Mouse (Mus musculus) right cerebral cortex, postnatal 14 days (tissue): ENCODE measurements around the gene Gm5142.
A peak's percentile ranks its signal among the peaks of the same experiment; 100 is the strongest.

Experiments
- DNase-seq: peaks from one replicate; pipeline ENCODE4 v3.0.0; 2022

The Gm5142 gene

DNA sequence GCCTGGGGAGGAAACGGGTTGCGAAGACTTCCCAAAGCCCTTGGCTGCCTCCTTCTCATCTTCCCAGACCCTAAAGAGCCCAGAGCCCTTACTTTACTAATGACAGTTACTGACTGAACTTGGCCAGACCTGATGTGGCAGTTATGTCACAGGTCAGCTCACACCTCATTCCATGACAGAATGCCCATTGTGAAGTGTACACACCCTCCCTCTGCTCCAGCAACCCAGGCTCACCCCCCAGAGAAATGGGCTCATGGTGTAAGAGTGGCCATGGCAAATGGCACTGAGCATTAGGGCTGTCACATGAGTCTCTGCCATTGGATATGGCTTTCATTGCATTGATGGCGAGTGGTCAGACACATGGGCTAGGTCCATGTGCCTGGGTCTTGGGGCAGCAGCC, at the start of gene Gm5142:
TSS of gene Gm5142 (minus strand) at position 101 of the 400 bp plus-strand sequence.
- no peak for DNase-seq

DNA sequence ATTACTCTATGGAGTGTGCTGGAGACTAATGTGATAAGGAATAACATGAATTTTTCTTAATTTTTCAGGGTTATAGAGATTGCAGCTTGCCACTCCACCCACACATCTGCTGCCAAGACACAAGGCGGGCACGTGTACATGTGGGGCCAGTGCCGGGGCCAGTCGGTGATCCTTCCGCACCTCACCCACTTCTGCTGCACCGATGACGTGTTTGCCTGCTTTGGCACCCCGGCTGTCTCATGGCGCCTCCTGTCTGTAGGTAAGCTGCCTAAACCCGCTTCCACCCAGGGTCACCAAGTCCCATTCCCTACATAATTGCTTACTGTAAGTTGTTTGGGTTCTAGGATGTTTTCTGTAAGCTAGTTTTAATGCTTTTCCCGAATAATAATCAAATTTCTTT, 47.7 kb upstream of the Gm5142 start:
- DNase-seq = no peak

DNA sequence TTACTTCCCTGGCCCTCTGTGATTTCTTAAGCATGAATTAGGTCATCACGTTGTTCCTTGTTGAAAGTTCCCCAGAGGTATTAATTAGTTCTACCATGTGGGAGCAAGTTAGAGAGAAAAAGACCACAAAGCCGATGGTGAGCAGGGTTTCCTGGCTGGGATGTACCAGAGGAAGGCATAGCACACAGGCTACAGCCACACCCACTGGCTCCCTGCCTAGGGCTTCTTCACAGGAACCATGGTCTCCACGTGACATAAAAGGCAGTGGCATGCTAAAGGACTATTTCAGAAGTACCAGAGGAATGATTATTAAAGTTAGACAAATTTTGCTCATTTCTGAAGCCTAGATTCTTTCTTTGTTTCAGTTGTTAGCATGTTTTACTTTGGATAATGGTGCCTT, 40.7 kb upstream of the Gm5142 start:
- DNase-seq = no peak

DNA sequence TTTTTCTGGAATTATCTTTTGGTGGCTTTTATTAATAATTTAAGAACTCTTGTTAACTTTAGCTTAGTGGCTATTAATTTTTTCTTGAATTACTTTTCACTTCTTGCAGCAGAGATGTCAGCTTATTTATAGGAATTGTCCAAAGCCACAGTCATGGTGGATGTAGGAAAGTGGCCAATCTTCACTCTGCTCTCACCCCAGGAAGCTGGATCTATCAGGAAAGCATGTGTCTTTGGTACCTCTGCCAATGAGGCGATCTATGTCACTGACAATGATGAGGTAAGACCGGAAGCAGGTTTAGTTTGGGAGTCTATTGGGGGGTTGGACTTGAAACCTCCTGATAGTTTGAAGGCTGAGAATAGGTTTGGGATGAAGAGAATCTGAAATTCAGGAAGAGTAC, 31.3 kb upstream of the Gm5142 start:
- DNase-seq = no peak

DNA sequence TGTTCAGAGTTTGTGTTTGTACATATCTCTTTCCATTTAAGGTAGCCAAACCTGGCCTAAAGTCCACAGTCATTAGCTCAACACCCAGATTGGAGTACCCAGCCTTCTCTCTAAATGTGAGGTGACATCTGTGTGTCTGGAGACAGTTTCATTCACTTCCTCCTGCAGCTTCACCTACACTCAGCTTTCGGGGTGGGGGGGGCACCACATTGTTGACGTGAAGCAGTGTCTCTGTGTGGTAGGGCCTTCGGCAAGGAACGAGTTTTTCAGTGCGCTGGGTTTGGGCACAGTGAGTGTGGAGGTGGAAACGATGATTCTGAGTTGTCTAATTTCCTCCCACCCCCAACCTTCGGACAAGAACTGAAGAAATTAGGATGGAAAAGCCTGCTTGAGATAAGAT, 30.5 kb upstream of the Gm5142 start:
- DNase-seq = no peak

DNA sequence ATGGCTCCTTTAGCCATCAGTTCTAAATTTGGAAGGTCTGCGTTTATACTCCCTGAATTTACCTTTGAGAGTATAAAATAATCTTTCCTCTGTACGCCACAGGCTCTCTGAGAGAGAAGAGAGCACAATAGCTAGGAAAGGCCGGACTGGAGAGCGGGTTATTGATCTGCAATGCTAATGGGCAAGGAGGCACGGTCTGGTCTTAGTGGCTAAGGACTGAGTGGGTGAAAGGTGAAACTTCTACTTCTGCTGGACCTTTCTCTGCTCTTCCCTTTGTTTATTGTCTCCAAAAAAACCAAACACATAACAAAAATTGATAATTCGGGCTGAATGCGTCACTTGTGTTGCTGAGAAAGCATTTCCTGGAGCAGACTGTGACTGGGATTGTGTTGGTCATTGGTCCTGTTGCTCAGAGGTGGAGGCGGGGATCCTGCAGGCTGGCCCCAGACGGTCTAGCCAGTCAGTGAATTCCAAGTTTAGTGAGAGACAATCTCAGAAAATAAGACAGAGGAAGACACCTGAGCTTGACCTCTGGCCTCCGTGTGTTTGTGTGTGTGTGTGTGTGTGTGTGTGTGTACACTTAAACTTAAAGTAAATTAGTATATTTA, 27.5 kb upstream of the Gm5142 start:
- no peak for DNase-seq

DNA sequence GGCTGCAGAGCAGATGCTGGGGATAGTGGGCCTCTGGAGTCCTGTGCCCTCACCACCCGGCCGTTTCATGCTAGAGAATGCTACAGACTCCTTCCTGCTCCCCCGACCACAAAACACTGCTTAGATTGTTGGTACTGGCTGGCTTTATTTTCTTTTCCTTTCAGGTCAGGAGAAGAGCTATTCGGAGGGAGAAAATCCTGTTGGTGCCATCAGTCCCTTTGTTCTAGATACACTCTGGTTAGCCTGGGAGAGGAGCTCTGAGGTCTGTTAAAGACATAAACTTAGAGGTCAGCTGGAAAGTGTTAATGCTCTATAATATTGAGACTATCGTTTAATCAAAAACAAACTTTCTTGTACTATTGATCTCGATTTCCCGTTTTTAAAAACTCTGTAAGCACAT, 26.9 kb upstream of the Gm5142 start:
- DNase-seq = no peak

DNA sequence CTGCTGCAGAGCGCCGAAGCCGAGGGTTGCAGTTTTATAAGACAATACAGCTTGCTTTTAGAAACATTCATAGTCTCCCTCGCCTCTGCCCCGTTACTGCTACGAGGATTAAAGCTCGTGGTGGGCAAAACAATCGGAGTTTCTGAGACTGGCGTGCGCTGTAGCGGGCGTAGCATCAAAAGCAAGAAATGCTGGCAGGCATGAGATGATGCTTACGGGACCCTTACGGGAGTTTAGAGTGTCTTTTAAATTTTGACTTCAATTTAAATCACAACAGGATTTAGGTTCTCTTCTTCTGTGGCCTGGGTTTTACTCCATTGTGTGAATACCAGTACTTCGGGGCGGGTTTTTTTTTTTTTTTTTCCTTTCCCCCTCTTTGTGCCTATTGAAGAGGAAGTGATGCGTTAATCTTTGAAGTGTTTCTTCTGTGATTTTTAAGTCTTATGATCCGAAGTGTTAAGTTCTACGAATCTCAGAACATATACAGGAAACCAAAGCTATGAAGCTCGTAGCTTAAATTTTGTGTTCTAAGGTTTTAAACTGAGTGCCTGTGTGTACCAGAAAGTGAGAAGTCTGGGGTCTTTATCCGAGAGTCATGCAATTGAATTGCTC, 23.2 kb upstream of the Gm5142 start:
- no peak for DNase-seq

DNA sequence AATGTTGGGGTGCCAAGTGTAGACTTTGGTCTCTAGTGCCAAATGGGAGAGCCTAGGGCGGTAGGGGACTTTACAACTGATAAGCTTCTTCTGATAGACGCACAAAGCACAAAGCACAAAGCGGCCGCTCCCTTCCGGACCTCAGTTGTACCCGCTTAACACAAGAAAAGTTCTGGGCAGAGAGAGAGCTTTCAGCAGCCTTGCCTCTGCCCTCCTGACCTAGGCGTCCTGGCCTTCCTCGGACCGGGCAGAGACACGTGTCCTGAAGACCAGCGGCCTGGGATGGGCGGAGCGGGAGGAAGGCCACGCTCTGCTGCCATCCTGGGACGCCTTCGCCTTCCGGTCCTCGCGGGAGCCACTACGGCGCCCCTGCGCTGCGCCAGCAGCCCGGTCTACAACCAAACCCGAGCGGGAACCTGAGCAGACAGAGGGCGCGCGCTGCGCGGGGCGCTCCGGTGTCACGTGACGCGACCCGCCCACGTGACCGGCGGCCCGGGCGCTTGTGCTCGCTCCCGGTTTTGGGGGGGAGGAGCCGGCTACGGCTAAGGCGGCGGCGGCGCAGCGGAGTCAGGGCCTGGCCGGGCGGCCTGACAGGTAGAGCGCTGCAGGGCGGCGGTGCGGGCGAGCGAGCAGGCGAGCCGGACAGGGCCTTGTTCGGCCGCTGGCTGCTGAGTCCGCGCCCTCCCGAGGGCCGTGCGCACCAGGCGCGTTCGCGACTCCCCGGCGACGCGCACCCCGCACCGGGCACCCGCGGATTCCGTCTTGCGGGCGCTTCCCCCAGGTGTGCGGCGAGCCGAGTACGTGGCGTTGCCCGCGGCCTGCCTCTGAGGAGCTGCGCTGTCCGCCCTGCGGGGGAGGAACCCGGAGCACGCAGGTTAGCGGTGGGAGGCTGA, 22.4 kb upstream of the Gm5142 start, which contains the start of gene Rcbtb1:
TSS of gene Rcbtb1 (plus strand) at position 499 of the 893 bp plus-strand sequence.
- peak; percentile 89 for DNase-seq

DNA sequence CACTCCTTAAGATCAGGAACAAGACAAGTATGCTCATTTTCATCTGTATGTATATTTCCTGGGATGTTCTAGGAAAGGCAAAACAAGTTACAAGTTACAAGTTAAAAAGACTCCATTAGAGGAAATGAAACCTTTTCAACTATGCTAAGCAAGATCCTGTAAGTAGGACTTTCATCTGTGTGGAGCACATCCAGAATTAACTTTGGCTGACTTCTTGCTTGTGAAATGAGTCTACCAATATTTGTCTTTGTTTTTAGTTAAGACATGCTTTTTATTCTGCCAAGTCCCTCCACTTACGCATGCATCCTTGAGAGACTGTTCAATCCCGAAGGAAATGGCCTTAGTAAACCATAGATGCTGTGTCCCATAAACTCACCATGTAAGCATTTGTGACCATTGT, 7.6 kb upstream of the Gm5142 start:
- no peak for DNase-seq

DNA sequence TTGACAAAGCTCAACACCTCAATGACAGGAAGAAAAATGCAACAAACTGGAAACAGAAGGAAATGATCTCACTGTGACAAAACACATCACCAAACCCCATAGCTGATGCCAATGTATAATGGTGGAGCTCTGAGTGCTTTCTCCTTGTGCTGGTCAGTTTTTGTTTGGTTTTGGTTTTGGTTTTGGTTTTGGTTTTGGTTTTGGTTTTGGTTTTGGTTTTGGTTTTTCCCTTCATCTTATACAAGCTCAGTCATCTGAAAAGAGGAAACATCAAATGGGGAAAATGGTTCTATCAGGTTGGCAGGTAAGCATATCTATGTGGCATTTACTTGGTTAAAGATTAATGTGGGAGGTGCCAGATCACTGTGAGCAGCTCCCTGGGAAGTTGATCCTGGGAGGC, 7.0 kb upstream of the Gm5142 start:
- no peak for DNase-seq

DNA sequence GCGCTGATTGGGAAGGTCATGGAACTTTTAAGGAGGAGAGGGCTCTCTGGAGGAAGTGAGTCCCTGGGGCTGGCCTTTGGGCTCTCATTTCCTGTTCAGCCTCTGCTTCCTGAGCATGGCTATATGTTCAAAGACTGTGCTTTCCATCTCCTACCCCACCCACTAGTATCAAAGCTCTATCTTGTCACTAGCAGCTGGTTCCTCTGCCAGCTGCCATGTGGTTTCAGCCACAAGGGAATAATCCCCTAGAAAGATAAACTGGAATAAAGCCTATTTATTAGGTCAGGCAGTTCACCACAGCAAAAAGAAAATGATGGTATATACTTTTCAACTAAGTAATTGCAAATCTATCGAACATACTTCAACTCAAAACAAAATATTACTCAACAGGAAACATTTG, 4.2 kb upstream of the Gm5142 start:
- no peak for DNase-seq

DNA sequence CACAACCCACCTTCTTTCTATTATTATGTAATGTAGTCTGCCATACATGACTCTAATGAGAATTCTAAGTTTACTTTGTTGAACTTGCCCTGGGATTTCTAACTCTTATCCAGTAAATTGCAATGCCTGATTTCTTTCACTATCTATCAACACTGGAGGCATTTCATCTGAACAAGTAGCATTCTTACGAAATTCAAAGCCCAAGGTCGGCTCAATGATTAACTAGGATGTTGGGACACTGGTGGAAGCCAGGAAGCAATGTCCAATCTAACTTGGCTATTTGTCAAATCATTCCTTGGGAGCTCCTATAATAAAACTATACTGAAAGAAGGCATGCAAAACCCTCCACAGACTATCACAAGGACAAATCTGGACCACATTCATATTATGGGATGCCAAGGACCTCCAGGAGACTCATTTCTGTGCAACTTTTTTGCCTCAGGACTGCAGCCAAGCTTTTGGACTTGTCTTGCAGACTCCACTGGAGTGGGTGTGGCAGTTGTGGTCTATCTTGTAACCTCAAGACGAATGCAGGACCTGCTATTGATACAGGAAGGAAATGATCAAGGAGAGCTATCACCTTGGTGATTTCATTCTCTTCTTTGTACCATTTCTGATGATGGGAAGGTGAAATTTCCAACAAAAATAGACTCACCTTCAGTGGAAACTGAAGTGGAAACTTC, 21.4 kb downstream of the Gm5142 start:
- DNase-seq = no peak

DNA sequence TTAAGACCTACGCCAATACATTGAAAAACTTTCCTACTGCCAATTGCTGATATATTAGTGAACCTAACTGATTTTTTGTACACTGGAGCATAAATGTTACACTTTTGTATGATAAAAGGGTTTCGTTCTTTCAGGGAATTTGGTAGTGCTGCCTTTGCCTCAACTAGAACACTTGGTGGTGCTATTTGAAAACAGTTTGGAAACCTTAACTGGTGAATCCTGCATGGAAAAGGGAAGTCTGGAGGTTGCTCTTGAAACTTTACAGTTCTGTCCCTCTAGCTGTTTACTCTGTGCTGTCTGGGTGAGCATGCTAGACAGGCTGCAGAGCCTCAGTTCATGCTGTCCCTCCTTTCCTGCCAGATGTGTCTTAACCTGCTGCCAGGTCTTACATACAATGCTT, 23.0 kb downstream of the Gm5142 start:
- DNase-seq = no peak

DNA sequence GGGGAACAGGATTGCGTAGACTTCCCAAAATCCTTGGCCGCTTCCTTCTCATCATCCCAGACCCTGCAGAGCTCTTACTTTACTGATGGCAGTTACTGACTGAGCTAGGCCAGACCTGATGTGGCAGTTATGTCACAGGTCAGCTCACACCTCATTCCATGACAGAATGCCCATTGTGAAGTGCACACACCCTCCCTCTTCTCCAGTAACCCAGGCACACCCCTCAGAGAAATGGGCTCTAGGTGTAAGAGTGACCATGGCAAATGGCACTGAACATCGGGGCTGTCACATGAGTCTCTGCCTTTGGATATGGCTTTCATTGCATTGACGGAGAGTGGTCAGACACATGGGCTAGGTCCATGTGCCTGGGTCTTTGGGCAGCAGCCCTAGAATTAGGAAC, 35.8 kb downstream of the Gm5142 start, which contains the start of gene 1700129C05Rik:
TSS of gene 1700129C05Rik (minus strand) at position 101 of the 400 bp plus-strand sequence.
- no peak for DNase-seq

DNA sequence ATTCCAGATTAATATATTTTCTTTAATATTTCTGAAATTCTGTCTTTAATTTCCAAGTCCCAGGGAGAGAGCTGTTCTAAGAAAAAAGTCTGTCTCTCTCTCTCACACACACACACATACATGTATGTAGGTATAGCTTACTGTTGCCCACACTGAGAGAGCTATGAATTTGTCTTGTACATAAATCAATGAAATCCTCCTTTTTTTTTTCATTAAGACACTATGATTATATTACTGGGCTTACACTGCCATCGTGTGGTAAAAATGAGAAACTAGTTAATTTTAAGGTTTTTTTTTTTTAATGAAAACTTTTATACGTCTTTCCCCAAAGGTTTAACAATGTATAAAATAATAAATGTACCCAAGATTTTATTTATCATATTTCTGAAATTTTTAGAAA, 64.3 kb downstream of the Gm5142 start:
- no peak for DNase-seq
